Mouse (Mus musculus) brain, adult 2 months (tissue): ENCODE measurements around the gene Ccs.
A peak's percentile ranks its signal among the peaks of the same experiment; 100 is the strongest.
"Not testable (repeated sequence)": the region's sequence is repeated elsewhere in the genome, so short reads cannot be mapped to it uniquely, and the experiment has no call there.

Source experiments
- DNase-seq: peaks from one replicate; pipeline ENCODE4 v3.0.0; 2011; ENCODE audit warnings: low read depth, low spot score

Gene Ccs

GRCm38 (mm10) chr19:4836096-4836495, 3.0 kb downstream of the Ccs start:
- no peak for DNase-seq

GRCm38 (mm10) chr19:4833977-4834376, 5.2 kb downstream of the Ccs start:
- no peak for DNase-seq

DNA sequence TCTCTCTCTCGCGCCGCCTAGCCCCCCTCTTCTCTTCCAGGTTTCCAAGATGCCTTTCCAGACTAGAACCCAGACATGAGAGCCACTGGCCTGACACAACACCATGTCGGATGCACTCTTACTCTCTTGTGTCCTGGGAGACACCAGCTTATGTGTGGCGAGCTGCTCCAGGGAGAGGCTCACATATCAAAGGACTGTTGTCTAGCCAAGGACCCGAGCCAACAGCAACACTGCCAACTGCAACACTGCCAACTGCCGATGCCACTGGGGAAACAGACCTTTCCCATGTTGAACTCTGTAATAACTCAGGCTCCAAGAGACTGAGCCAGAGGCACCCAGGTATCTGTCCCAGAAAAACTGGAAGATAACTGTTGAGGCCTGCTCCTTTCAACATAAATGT, 10.0 kb downstream of the Ccs start:
- DNase-seq = peak; percentile 80

DNA sequence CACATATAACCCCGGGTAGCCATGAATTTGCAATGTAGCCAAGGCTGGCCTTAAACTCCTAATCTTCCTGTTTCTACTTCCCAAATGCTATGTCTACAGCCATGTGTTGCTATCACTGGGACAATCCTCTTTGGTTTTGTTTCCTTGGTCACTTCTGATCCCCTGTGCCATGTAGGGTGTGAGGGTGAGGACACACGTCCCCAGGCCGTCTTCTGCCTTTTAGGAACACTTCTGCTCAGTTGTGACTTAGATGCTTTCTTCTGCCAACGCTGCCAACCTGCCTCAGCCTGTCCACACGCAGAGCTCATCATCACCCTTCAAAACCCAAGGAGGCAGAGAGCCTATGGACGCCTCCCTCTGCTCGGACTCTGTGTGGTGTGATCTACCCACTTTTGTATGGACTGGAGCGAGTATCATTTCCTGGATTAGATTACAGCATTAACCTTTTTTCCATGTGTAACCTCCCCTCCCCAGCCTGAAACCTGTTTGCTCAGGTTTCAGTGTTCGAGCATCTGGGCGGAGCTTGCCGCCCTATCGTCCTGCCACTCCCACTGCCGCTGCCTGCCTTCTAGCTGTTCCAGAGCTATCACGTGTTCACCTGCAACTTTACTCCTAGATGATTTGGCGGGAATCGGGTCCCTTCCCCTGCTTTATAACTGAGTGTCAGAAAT, 10.6 kb downstream of the Ccs start:
- DNase-seq = no peak

DNA sequence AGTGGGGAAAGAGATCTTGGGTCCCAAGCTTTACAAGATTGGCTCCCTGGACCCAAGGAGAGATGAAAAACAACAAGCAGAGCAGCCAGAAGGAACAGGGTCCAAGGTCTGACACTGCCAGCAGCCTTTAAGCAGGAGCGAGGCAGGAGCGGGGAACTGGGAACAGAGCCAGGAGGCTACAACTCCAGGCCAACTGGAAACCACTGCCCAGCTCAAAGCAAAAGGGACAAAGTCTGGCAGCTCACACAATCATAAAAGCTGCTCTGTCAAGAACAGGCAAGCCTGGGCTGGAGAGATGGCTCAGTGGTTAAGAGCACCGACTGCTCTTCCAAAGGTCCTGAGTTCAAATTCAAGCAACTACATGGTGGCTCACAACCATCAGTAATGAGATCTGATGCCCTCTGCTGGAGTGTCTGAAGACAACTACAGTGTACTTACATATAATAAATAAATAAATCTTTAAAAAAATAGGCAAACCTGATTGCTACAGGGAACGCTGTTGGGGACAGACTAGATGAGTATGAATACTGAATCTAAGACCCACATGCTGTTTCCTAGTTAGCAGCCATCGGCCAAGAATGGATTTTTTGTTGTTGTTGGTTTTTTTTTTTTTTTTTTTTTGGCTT, 18.3 kb downstream of the Ccs start:
- DNase-seq = peak; percentile 69

DNA sequence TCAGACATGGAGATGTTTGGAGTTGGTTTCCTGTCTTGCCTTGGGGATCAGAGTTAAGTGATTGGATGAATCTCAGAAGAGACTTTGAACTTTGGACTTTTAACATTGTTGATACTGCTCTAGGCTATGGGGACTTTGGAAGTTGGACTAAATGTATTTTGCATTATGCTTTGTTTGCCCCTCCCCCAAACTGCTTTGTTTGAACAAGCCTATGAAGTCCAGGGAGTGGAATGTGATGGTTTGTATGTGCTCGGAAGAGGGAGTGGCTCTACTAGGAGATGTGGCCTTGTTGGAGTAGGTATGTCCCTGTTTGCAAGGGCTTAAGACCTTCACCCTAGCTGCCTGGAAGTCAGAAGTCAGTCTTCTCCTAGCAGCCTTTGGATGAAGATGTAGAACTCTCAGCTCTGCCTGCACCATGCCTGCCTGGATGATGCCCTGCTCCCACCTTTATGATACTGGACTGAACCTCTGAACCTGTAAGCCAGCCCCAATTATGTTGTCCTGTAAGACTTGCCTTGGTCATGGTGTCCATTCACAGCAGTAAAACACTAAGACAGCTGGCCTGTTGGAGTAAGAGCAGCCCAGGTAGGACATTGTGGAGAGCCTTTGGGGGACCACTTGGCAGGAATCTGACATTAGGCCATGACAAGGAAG, 21.8 kb downstream of the Ccs start:
- no peak for DNase-seq

GRCm38 (mm10) chr19:4813015-4813414, 26.1 kb downstream of the Ccs start:
- DNase-seq = no peak

DNA sequence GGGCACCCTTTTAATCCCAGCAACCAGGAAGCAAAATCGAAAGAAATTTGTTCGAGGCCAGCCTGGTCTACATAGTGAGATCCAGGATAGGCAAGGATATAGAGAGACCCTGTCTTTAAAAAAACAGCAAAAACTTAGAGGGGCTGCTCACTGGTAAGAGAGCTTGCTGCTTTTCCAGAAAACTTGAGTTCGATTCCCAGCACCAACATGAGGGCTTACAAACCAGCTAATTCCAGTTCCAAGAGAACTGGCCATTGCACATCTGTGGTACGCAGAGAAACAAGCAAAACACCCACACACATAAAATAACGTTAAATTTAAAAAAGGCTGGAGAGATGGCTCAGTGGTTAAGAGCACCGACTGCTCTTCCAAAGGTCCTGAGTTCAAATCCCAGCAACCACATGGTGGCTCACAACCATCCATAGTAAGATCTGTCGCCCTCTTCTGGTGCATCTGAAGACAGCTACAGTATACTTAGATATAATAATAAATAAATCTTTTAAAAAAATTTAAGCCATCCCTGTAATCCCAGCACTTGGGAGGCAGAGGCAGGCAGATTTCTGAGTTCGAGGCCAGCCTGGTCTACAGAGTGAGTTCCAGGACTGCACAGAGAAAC, 26.7 kb downstream of the Ccs start:
- not testable (repeated sequence) for DNase-seq

- DNase-seq = no peak
Measured at GRCm38 (mm10) chr19:4811909-4812242, 27.3 kb downstream of the Ccs start.

GRCm38 (mm10) chr19:4811063-4811908, 27.8 kb downstream of the Ccs start, which contains the start of the genes Gm21992 and Rbm14:
TSS of gene Gm21992 (minus strand) at chr19:4811612.
TSS of gene Rbm14 (minus strand) at chr19:4811634.
- DNase-seq = peak; percentile 100

GRCm38 (mm10) chr19:4810746-4811062, 28.4 kb downstream of the Ccs start:
- no peak for DNase-seq

GRCm38 (mm10) chr19:4810309-4810708, 28.8 kb downstream of the Ccs start:
- DNase-seq = no peak

GRCm38 (mm10) chr19:4803283-4803682, 35.8 kb downstream of the Ccs start:
- no peak for DNase-seq

DNA sequence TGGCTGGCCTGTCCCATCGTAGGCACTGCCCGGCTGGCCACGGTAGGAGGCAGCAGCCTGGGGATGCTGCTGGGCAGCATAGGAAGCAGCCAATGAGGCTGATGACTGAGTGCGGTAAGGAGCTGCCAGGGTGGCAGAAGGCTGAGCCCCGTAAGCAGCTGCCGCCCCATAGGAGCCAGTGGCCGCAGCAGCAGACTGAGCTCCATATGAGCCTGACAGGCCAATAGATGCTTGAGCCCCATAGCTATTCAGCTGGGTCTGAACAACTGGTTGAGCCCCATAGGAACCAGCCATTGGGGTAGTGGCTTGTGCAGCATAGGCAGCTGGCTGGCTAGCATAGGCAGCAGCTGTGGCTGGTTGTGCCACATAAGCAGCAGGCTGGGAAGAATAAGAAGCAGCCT, 36.4 kb downstream of the Ccs start:
- peak; percentile 71 for DNase-seq

DNA sequence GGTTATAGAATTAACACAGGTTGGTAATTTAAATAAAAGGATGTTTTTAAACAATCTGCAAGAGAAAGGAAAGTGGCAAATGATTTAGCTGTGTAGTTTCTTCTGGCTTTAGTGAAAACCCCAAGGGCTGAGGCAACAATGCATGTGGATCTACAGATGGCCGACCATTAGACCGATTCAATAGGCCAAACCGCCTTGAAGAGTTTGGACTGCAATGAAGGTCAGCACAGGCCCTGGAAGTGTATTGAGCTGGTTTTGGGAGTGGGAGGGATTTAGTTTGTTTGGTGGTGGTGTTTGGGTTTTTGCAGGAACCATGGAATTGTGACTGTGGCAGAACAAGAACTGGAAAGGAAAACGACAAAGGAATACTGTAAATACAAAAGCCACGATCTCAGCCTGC, 40.0 kb downstream of the Ccs start:
- no peak for DNase-seq

GRCm38 (mm10) chr19:4797846-4798245, 41.3 kb downstream of the Ccs start:
- DNase-seq = peak; percentile 76

DNA sequence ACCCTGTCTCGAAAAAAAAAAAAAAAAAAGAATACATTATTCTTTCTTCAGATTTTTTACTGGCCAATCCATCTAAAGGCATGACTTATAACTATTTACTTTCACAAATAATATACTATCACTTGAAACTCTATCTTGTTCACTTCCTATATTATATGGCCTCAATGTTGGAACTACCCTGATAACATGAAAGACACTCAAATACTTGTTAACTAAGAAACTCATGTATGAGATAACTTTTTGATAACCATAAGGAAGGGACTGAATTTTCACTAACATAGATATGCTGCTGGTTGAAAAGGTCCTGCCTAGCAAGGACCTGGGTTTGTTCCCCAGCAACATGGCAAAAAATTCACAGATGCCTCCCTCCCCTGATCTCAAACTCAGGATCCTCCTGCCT, 43.2 kb downstream of the Ccs start:
- no peak for DNase-seq

DNA sequence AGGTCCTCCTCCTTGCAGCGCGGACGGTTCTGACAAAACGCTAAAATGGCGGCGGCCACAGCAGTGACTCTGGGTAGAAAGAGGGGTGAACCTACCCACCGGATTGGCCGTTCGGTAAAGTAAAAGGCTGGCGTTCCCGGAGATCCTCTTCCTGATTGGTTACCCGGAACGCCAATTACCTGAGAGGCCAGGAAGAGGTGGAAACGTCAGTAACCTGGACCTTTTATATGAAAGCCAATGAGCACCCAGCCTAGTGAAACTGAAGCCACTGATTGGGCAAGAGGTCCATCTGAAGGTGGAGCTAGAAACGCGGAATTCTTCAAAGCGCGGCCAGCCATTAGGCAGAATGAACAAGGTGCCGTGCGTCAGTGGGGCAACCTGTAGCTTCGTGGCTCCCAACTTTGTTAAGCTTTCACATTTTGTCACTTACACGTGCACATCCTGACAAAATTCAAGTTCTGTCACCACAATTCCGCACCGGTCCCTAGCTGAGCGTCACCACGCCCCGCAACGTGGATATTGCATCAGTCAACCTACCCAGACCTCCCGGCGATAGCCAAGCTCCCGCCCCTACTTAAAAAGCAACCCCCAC, 45.2 kb downstream of the Ccs start, which contains the start of gene Rbm4:
Gene Rbm4, minus strand, starts transcription at position 71 of the 592 bp plus-strand sequence.
- peak; percentile 100 for DNase-seq

DNA sequence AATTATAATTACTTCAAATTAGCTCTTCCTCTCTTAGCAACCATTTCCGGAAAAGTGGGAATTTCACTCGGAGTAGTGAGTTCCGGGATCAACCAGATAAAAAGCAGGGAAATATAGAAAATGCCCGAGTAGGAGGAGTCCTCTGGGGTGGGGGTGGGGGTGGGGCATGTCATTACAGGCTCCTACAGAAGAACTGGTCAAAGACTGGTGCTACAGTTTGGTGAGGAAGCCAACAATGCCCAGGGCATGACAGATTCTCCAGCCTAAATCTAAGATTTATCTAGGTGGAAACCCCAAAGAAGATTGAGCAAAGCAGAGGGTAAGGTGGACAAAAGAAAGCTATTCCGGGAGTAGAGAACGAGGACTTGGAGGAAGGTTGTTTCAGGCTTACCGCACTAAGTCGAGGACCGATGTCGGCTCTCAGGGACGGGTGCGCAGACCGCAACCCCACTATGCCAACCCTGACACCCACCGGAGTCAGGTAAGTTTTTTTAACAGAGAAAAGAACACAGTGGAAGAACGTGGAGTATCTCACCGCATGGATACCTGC, 45.8 kb downstream of the Ccs start:
- peak; percentile 20 for DNase-seq

- DNase-seq = no peak
Measured at GRCm38 (mm10) chr19:4786313-4786712, 52.8 kb downstream of the Ccs start.

DNA sequence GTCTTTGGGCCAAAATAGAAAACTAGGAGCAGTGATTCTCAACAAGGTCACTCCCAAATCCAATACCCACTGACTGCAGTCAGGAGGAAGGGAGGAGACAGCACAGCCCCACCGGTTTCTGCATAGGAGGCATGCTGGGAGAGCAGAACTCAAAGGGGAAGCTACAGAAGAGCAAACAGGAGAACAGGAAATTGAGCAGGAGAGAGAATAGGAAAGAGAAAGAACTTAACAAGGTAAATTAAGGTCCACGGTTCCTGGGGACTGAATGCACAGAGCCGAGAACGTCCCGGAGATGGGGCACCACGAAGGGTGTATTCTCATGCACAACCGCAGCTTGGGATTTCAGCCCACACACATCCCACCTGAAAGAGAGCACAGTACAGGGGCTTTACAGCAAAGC, 53.9 kb downstream of the Ccs start:
- DNase-seq = no peak
